ENCODE assay signal across 43 mouse cellular contexts in the genomic region with DNA sequence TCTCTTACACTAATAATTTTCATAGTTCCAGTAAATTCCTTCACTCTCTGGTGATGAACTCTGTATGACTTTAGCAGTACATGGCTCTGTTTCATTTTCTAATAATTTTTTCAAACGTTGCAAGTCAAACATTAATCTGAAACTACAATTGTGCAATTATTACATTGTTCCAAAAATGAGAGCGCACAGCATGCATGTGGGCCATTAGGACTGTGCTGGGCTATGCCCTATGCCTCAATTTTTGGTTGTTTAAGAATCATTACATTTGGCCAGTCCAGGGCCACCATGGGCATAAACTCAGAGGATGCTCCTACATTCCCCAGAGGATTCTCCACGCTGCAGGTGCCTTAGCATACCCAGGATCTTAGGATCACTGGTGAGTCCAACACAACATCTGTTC. TPM values are rescaled to one million over a fixed set of nuclear protein-coding genes. Genes with fewer than 3 reads are reported as not detected.
DNase-seq lines count a peak whose midpoint lies in the region; ATAC-seq and TF ChIP-seq lines count a peak whose summit lies in the region.
"Had no signal": no experiment of that assay in that cellular context is flagged by ENCODE, and none has a peak within 500 bp of the region (broad histone marks: within the 10 kb centered on the region; RNA-seq: fewer than 3 reads in every experiment).

No protein-coding gene starts in this region.

- no peaks in the 10 kb centered on the region for H3K79me2 ChIP-seq in liver, adult 2 months (ENCODE audit: control insufficient read depth, insufficient read depth, low read length)

- ATAC-seq in liver, embryonic 12.5 days: no peak
- ATAC-seq in CD4-positive, CD25-positive, alpha-beta regulatory T cell, adult 4 months: no peak
- ATAC-seq: forebrain, embryonic 16.5 days; hindbrain, postnatal 0 days; midbrain, embryonic 15.5 days had no signal

- TF ChIP-seq CTCF in liver, adult 2 months (IDR thresholded peaks at IDR 0.05; ENCODE audit: low read depth, low read length): no peak
- no peak for TF ChIP-seq CTCF in spleen, adult 2 months (IDR thresholded peaks at IDR 0.05; ENCODE audit: extremely low read depth, insufficient read depth, insufficient read length, insufficient replicate concordance)
- TF ChIP-seq CTCF in small intestine, adult 2 months (IDR thresholded peaks at IDR 0.05; ENCODE audit: extremely low read depth, insufficient read length, insufficient replicate concordance, low read depth, low read length): no peak

- H3K4me3 ChIP-seq in liver, adult 2 months (ENCODE audit: insufficient read depth, low read depth, low read length): no peak overlapping the region
- H3K4me3 ChIP-seq in liver, embryonic 12.5 days: no peak overlapping the region
- no peak overlapping the region for H3K4me3 ChIP-seq in spleen, adult 2 months (ENCODE audit: extremely low read depth, insufficient read depth, insufficient read length)
- no peak overlapping the region for H3K4me3 ChIP-seq in brown adipose tissue, adult 24 weeks (ENCODE audit: insufficient read depth, low read depth, low read length)
- 0 out of 2 replicates have a peak overlapping the region, but pooled peaks have one; percentile 3 for H3K4me3 ChIP-seq in small intestine, adult 2 months (ENCODE audit: low read depth, low read length)
- H3K4me3 ChIP-seq: erythroblast, embryonic 14.5 days; heart, embryonic 10.5 days; hindbrain, embryonic 12.5 days; kidney, embryonic 15.5 days; layer of hippocampus, adult 2 months; left cerebral cortex, adult 2 months; limb, embryonic 12.5 days; midbrain, embryonic 15.5 days had no signal

- H3K4me2 ChIP-seq in liver, embryonic 12.5 days: no peak overlapping the region
- H3K4me2 ChIP-seq: hindbrain, embryonic 12.5 days; kidney, embryonic 15.5 days; limb, embryonic 12.5 days; midbrain, embryonic 15.5 days had no signal

- H3K36me3 ChIP-seq in liver, adult 2 months (ENCODE audit: control insufficient read depth, insufficient read depth, low read length): no peaks in the 10 kb centered on the region
- H3K36me3 ChIP-seq in liver, embryonic 12.5 days: no peaks in the 10 kb centered on the region
- no peaks in the 10 kb centered on the region for H3K36me3 ChIP-seq in spleen, adult 2 months (ENCODE audit: control insufficient read depth, insufficient read depth, low read length)
- no peaks in the 10 kb centered on the region for H3K36me3 ChIP-seq in small intestine, adult 2 months (ENCODE audit: control insufficient read depth, insufficient read depth, low read length)
- H3K36me3 ChIP-seq: heart, embryonic 10.5 days; hindbrain, embryonic 12.5 days; kidney, embryonic 15.5 days; limb, embryonic 12.5 days; midbrain, embryonic 15.5 days had no signal

- H3K9me3 ChIP-seq in liver, embryonic 12.5 days (replicated peaks): no peaks in the 10 kb centered on the region
- H3K9me3 ChIP-seq: heart, embryonic 10.5 days; hindbrain, embryonic 12.5 days; kidney, embryonic 15.5 days; limb, embryonic 12.5 days; midbrain, embryonic 15.5 days had no signal

- peaks cover 26% of the 10 kb centered on the region for H3K4me1 ChIP-seq in liver, adult 2 months (ENCODE audit: control insufficient read depth, insufficient read depth, low read length)
- no peaks in the 10 kb centered on the region for H3K4me1 ChIP-seq in liver, embryonic 12.5 days
- H3K4me1 ChIP-seq in spleen, adult 2 months (ENCODE audit: control insufficient read depth, insufficient read depth, insufficient read length): peaks cover 28% of the 10 kb centered on the region; the same call in 1 of the 2 replicates
- peaks cover 14% of the 10 kb centered on the region for H3K4me1 ChIP-seq in brown adipose tissue, adult 24 weeks (ENCODE audit: control insufficient read depth, insufficient read depth, insufficient read length, low read length)
- peaks cover 19% of the 10 kb centered on the region; the same call in 1 of the 2 replicates for H3K4me1 ChIP-seq in small intestine, adult 2 months (ENCODE audit: control insufficient read depth, insufficient read depth, insufficient read length, low read length)
- H3K4me1 ChIP-seq: hindbrain, embryonic 12.5 days; kidney, embryonic 15.5 days; limb, embryonic 12.5 days; midbrain, embryonic 15.5 days had no signal

- H3K9ac ChIP-seq in liver, adult 2 months (ENCODE audit: low read depth, low read length): peak overlapping the region; percentile 52
- H3K9ac ChIP-seq in liver, embryonic 12.5 days: no peak overlapping the region
- H3K9ac ChIP-seq: hindbrain, embryonic 12.5 days; kidney, embryonic 15.5 days; limb, embryonic 12.5 days; liver, embryonic 14.5 days; midbrain, embryonic 15.5 days had no signal

- TF ChIP-seq POLR2A in liver, adult 2 months (IDR thresholded peaks at IDR 0.05; ENCODE audit: extremely low read depth, insufficient read depth, low read length): no peak
- TF ChIP-seq POLR2A in spleen, adult 2 months (IDR thresholded peaks at IDR 0.05; ENCODE audit: low read depth, low read length): no peak
- TF ChIP-seq POLR2A in small intestine, adult 2 months (IDR thresholded peaks at IDR 0.05; ENCODE audit: low read depth, low read length): no peak

- no peaks in the 10 kb centered on the region for H3K27me3 ChIP-seq in liver, adult 2 months (ENCODE audit: control insufficient read depth, insufficient read depth, low read length)
- H3K27me3 ChIP-seq in liver, embryonic 12.5 days (replicated peaks): no peaks in the 10 kb centered on the region
- H3K27me3 ChIP-seq in spleen, adult 2 months (ENCODE audit: control insufficient read depth, insufficient read depth, low read length): no peaks in the 10 kb centered on the region
- no peaks in the 10 kb centered on the region for H3K27me3 ChIP-seq in small intestine, adult 2 months (ENCODE audit: control insufficient read depth, insufficient read depth, low read length)
- H3K27me3 ChIP-seq: hindbrain, embryonic 12.5 days; kidney, embryonic 15.5 days; limb, embryonic 12.5 days; midbrain, embryonic 15.5 days had no signal

- 17% methylated on average over 3 of the region's 3 CpGs for WGBS in liver, adult 2 months
- 52% methylated on average over 3 of the region's 3 CpGs for WGBS in liver, embryonic 12.5 days (ENCODE audit: insufficient replicate concordance)
- 55% methylated on average over 3 of the region's 3 CpGs for WGBS in spleen, adult 2 months
- WGBS in small intestine, adult 2 months: 27% methylated on average over 3 of the region's 3 CpGs

- peak; percentile 90 for DNase-seq in liver, adult 2 months (ENCODE audit: extremely low read depth, low read depth, low spot score)
- DNase-seq in spleen, adult 2 months (ENCODE audit: low read depth in 1 of 2, low spot score in 2 of 2): no peak
- no peak for DNase-seq in spleen, postnatal 36 days (ENCODE audit: low spot score in 2 of 2)
- DNase-seq in testis, postnatal 14 days (ENCODE audit: low spot score): no peak
- DNase-seq: adrenal gland, adult 8-10 months; cerebellum, adult 18-20 months; cerebellum, postnatal 10 days; heart, postnatal 36 days; kidney, adult 11 months; kidney, postnatal 36 days; lung, postnatal 4 days; right cerebral cortex, adult 18-20 months; thymus, postnatal 4 days had no signal

- peak overlapping the region; percentile 99 for H3K27ac ChIP-seq in liver, adult 2 months (replicated peaks; ENCODE audit: insufficient read depth, low read depth, low read length)
- H3K27ac ChIP-seq in liver, embryonic 12.5 days: no peak overlapping the region
- peak overlapping the region; percentile 53 for H3K27ac ChIP-seq in spleen, adult 2 months (ENCODE audit: insufficient read depth, low read length)
- H3K27ac ChIP-seq in brown adipose tissue, adult 24 weeks (replicated peaks; ENCODE audit: low read depth, low read length): peak overlapping the region; percentile 68
- H3K27ac ChIP-seq in small intestine, adult 2 months (ENCODE audit: insufficient read depth, low read depth, low read length): peak overlapping the region; percentile 93
- H3K27ac ChIP-seq: heart, embryonic 10.5 days; hindbrain, embryonic 12.5 days; hindbrain, postnatal 0 days; kidney, embryonic 15.5 days; layer of hippocampus, adult 2 months; left cerebral cortex, adult 2 months; limb, embryonic 12.5 days; liver, embryonic 14.5 days; midbrain, embryonic 15.5 days had no signal

RNA-seq across cellular contexts. Expression of gene Ms4a8a, which starts 27.6 kb away (rescaled TPM):
- total RNA-seq in liver, adult 2 months (2014; rRNA removed): 0.83 and 1.7 TPM in 2 replicates
- 0.78 and 1.9 TPM in 2 replicates for polyA plus RNA-seq in liver, adult 2 months (2012; rRNA removed)
- polyA plus RNA-seq in liver, embryonic 12.5 days (2016; fragmentation: Nextera tagmentation; extraction: Ambion mirVana): not detected in 2 replicates
- 2.1 and 2.6 TPM in 2 replicates for polyA plus RNA-seq in spleen, adult 2 months (2012; rRNA removed)
- polyA plus RNA-seq in brown adipose tissue, adult 24 weeks (2012; ENCODE audit: insufficient read depth, insufficient read length, missing spikeins): 1.4 and 2.8 TPM in 2 replicates
- polyA plus RNA-seq in small intestine, adult 2 months (2012; rRNA removed): 173 and 417 TPM in 2 replicates
- polyA plus RNA-seq in CD4-positive, CD25-positive, alpha-beta regulatory T cell, adult 4 months (2017; shearing (Covaris generic)): not detected
- total RNA-seq: hindbrain, postnatal 0 days; layer of hippocampus, postnatal 14 days; left cerebral cortex, adult 2 months; left cerebral cortex, postnatal 25 days; megakaryocyte-erythroid progenitor cell, adult 5-6 weeks had no signal
- polyA plus RNA-seq: activated CD4-positive, CD25-positive, alpha-beta regulatory T cell, adult 4 months; embryonic facial prominence, embryonic 14.5 days; erythroblast, embryonic 14.5 days; forebrain, embryonic 11.5 days; forebrain, embryonic 16.5 days; heart, embryonic 10.5 days; hindbrain, embryonic 12.5 days; hindbrain, postnatal 0 days; kidney, embryonic 15.5 days; limb, embryonic 12.5 days; lung, embryonic 16.5 days; midbrain, embryonic 15.5 days; neural tube, embryonic 11.5 days had no signal

RNA-seq across cellular contexts. Expression of gene Ms4a18, which starts 35.4 kb away (rescaled TPM):
- total RNA-seq in liver, adult 2 months (2014; rRNA removed): not detected in 2 replicates
- not detected in 2 replicates for polyA plus RNA-seq in liver, adult 2 months (2012; rRNA removed)
- not detected in 2 replicates for polyA plus RNA-seq in liver, embryonic 12.5 days (2016; fragmentation: Nextera tagmentation; extraction: Ambion mirVana)
- polyA plus RNA-seq in spleen, adult 2 months (2012; rRNA removed): not detected in 2 replicates
- not detected in 2 replicates for polyA plus RNA-seq in brown adipose tissue, adult 24 weeks (2012; ENCODE audit: insufficient read depth, insufficient read length, missing spikeins)
- 30.4 and 79.4 TPM in 2 replicates for polyA plus RNA-seq in small intestine, adult 2 months (2012; rRNA removed)
- polyA plus RNA-seq in CD4-positive, CD25-positive, alpha-beta regulatory T cell, adult 4 months (2017; shearing (Covaris generic)): not detected
- total RNA-seq: adrenal gland, adult 8-10 months; gastrocnemius, adult 8-10 months; heart, postnatal 36 days; hindbrain, postnatal 0 days; layer of hippocampus, adult 2 months; layer of hippocampus, postnatal 14 days; left cerebral cortex, adult 2 months; left cerebral cortex, postnatal 25 days; megakaryocyte-erythroid progenitor cell, adult 5-6 weeks; neutrophil, adult 5-6 weeks had no signal
- polyA plus RNA-seq: activated CD4-positive, CD25-positive, alpha-beta regulatory T cell, adult 4 months; cortical plate, adult 2 months; embryonic facial prominence, embryonic 14.5 days; erythroblast, embryonic 14.5 days; forebrain, embryonic 11.5 days; forebrain, embryonic 16.5 days; gonadal fat pad, adult 2 months; heart, embryonic 10.5 days; heart, embryonic 16.5 days; hindbrain, embryonic 12.5 days; hindbrain, postnatal 0 days; kidney, embryonic 15.5 days; limb, embryonic 12.5 days; liver, embryonic 14.5 days; lung, embryonic 16.5 days; midbrain, embryonic 15.5 days; neural tube, embryonic 11.5 days; stomach, embryonic 14.5 days; thymus, postnatal 0 days had no signal

Comparison
In these comparisons a context has a peak if more than half of its experiments do, and no peak if none do; other contexts are left out.
1. RNA of gene Ms4a8a, which starts 27.6 kb away (polyA plus RNA-seq): 173 to 417 TPM in small intestine, adult 2 months; 1.4 to 2.8 TPM in brown adipose tissue, adult 24 weeks, 2.1 to 2.6 TPM in spleen, adult 2 months, 0.78 to 1.9 TPM in liver, adult 2 months, not detected in CD4-positive, CD25-positive, alpha-beta regulatory T cell, adult 4 months and not detected in liver, embryonic 12.5 days; every median in the first group is over 10 times any median in the second.
2. RNA of gene Ms4a18, which starts 35.4 kb away (polyA plus RNA-seq): 30.4 to 79.4 TPM in small intestine, adult 2 months; not detected in liver, adult 2 months, not detected in liver, embryonic 12.5 days, not detected in spleen, adult 2 months, not detected in brown adipose tissue, adult 24 weeks and not detected in CD4-positive, CD25-positive, alpha-beta regulatory T cell, adult 4 months; every median in the first group is over 10 times any median in the second.